Mouse (Mus musculus): ENCODE data around the gene Lpar1. TPM values are rescaled to one million over a fixed set of nuclear protein-coding genes. Genes with fewer than 3 reads are reported as not detected.

Gene Lpar1
- polyA plus RNA-seq, 1 experiment from 2014 or later: 3.6 TPM

GRCm38 (mm10) chr4:58506539-58507527, 46.9 kb downstream of the Lpar1 start:
- Histone ChIP-seq H3K27me3 (ENCODE audit: control insufficient read depth, insufficient read depth, low read depth, low read length) (no peaks in the 10 kb centered on the region), H3K9me3 (replicated peaks; ENCODE audit: control insufficient read depth, low read length) (no peaks in the 10 kb centered on the region), H3K27ac (ENCODE audit: low read length) (no peak overlapping the region), H3K4me1 (ENCODE audit: control insufficient read depth, low read depth, low read length) (no peaks in the 10 kb centered on the region), H3K4me3 (ENCODE audit: low read depth, low read length) (no peak overlapping the region), H3K4me2 (ENCODE audit: low read depth, low read length) (no peak overlapping the region), H3K36me3 (ENCODE audit: control insufficient read depth, insufficient read depth) (no peaks in the 10 kb centered on the region), H3K9ac (ENCODE audit: low read depth, low read length) (no peak overlapping the region)
- ATAC-seq (ENCODE audit: low read depth): no peak
- WGBS (ENCODE audit: insufficient replicate concordance): 65% methylated on average over 4 of the region's 4 CpGs

- 72% methylated on average over 2 of the region's 2 CpGs for WGBS (ENCODE audit: insufficient replicate concordance)
Observed at GRCm38 (mm10) chr4:58504250-58504649, 49.4 kb downstream of the Lpar1 start.

GRCm38 (mm10) chr4:58501012-58501777, 52.5 kb downstream of the Lpar1 start:
- WGBS (ENCODE audit: insufficient replicate concordance): 70% methylated on average over 21 of the region's 21 CpGs
- Histone ChIP-seq H3K9me3 (replicated peaks; ENCODE audit: control insufficient read depth, low read length) (no peaks in the 10 kb centered on the region), H3K4me3 (ENCODE audit: low read depth, low read length) (no peak overlapping the region), H3K27ac (ENCODE audit: low read length) (no peak overlapping the region), H3K4me2 (ENCODE audit: low read depth, low read length) (no peak overlapping the region), H3K36me3 (ENCODE audit: control insufficient read depth, insufficient read depth) (no peaks in the 10 kb centered on the region), H3K9ac (ENCODE audit: low read depth, low read length) (no peak overlapping the region), H3K27me3 (ENCODE audit: control insufficient read depth, insufficient read depth, low read depth, low read length) (no peaks in the 10 kb centered on the region), H3K4me1 (ENCODE audit: control insufficient read depth, low read depth, low read length) (no peaks in the 10 kb centered on the region)
- no peak for ATAC-seq (ENCODE audit: low read depth)

More at GRCm38 (mm10) chr4:58504250-58504649, 49.4 kb downstream of the Lpar1 start:
- Histone ChIP-seq H3K4me2 (ENCODE audit: low read depth, low read length) (no peak overlapping the region), H3K4me3 (ENCODE audit: low read depth, low read length) (no peak overlapping the region), H3K36me3 (ENCODE audit: control insufficient read depth, insufficient read depth) (no peaks in the 10 kb centered on the region), H3K27ac (ENCODE audit: low read length) (no peak overlapping the region), H3K9ac (ENCODE audit: low read depth, low read length) (no peak overlapping the region), H3K27me3 (ENCODE audit: control insufficient read depth, insufficient read depth, low read depth, low read length) (no peaks in the 10 kb centered on the region), H3K9me3 (replicated peaks; ENCODE audit: control insufficient read depth, low read length) (no peaks in the 10 kb centered on the region), H3K4me1 (ENCODE audit: control insufficient read depth, low read depth, low read length) (no peaks in the 10 kb centered on the region)
- ATAC-seq (ENCODE audit: low read depth): no peak

- 58% methylated on average over 3 of the region's 3 CpGs for WGBS (ENCODE audit: insufficient replicate concordance)
- no peaks in the 10 kb centered on the region for H3K27me3 ChIP-seq (ENCODE audit: control insufficient read depth, insufficient read depth, low read depth, low read length)
- H3K9me3 ChIP-seq (replicated peaks; ENCODE audit: control insufficient read depth, low read length): no peaks in the 10 kb centered on the region
- no peak overlapping the region for H3K4me2 ChIP-seq (ENCODE audit: low read depth, low read length)
- no peak overlapping the region for H3K27ac ChIP-seq (ENCODE audit: low read length)
- no peak overlapping the region for H3K9ac ChIP-seq (ENCODE audit: low read depth, low read length)
- H3K4me3 ChIP-seq (ENCODE audit: low read depth, low read length): no peak overlapping the region
- no peaks in the 10 kb centered on the region for H3K36me3 ChIP-seq (ENCODE audit: control insufficient read depth, insufficient read depth)
- no peaks in the 10 kb centered on the region for H3K4me1 ChIP-seq (ENCODE audit: control insufficient read depth, low read depth, low read length)
- no peak for ATAC-seq (ENCODE audit: low read depth)
Observed at GRCm38 (mm10) chr4:58499831-58500230, 53.9 kb downstream of the Lpar1 start.

GRCm38 (mm10) chr4:58499241-58499640, 54.5 kb downstream of the Lpar1 start:
- H3K36me3 ChIP-seq (ENCODE audit: control insufficient read depth, insufficient read depth): no peaks in the 10 kb centered on the region
- H3K27ac ChIP-seq (ENCODE audit: low read length): no peak overlapping the region

GRCm38 (mm10) chr4:58498734-58499133, 55.0 kb downstream of the Lpar1 start:
- H3K27ac ChIP-seq (ENCODE audit: low read length): no peak overlapping the region
- no peaks in the 10 kb centered on the region for H3K36me3 ChIP-seq (ENCODE audit: control insufficient read depth, insufficient read depth)
- H3K9me3 ChIP-seq (replicated peaks; ENCODE audit: control insufficient read depth, low read length): no peaks in the 10 kb centered on the region
- H3K9ac ChIP-seq (ENCODE audit: low read depth, low read length): no peak overlapping the region
- no peak for ATAC-seq (ENCODE audit: low read depth)
- no peaks in the 10 kb centered on the region for H3K27me3 ChIP-seq (ENCODE audit: control insufficient read depth, insufficient read depth, low read depth, low read length)
- WGBS (ENCODE audit: insufficient replicate concordance): 51% methylated on average over 6 of the region's 6 CpGs
- H3K4me1 ChIP-seq (ENCODE audit: control insufficient read depth, low read depth, low read length): no peaks in the 10 kb centered on the region
- H3K4me2 ChIP-seq (ENCODE audit: low read depth, low read length): no peak overlapping the region
- no peak overlapping the region for H3K4me3 ChIP-seq (ENCODE audit: low read depth, low read length)

More at GRCm38 (mm10) chr4:58499241-58499640, 54.5 kb downstream of the Lpar1 start:
- WGBS (ENCODE audit: insufficient replicate concordance): 61% methylated on average over 3 of the region's 3 CpGs
- no peak for ATAC-seq (ENCODE audit: low read depth)
- Histone ChIP-seq H3K4me3 (ENCODE audit: low read depth, low read length) (no peak overlapping the region), H3K27me3 (ENCODE audit: control insufficient read depth, insufficient read depth, low read depth, low read length) (no peaks in the 10 kb centered on the region), H3K9ac (ENCODE audit: low read depth, low read length) (no peak overlapping the region), H3K9me3 (replicated peaks; ENCODE audit: control insufficient read depth, low read length) (no peaks in the 10 kb centered on the region), H3K4me2 (ENCODE audit: low read depth, low read length) (no peak overlapping the region), H3K4me1 (ENCODE audit: control insufficient read depth, low read depth, low read length) (no peaks in the 10 kb centered on the region)

- H3K9ac ChIP-seq (ENCODE audit: low read depth, low read length): no peak overlapping the region
- no peak overlapping the region for H3K27ac ChIP-seq (ENCODE audit: low read length)
- H3K4me3 ChIP-seq (ENCODE audit: low read depth, low read length): no peak overlapping the region
- no peaks in the 10 kb centered on the region for H3K4me1 ChIP-seq (ENCODE audit: control insufficient read depth, low read depth, low read length)
- no peaks in the 10 kb centered on the region for H3K27me3 ChIP-seq (ENCODE audit: control insufficient read depth, insufficient read depth, low read depth, low read length)
- no peaks in the 10 kb centered on the region for H3K36me3 ChIP-seq (ENCODE audit: control insufficient read depth, insufficient read depth)
- WGBS (ENCODE audit: insufficient replicate concordance): 69% methylated on average over 4 of the region's 4 CpGs
- H3K9me3 ChIP-seq (replicated peaks; ENCODE audit: control insufficient read depth, low read length): no peaks in the 10 kb centered on the region
- ATAC-seq (ENCODE audit: low read depth): no peak
- H3K4me2 ChIP-seq (ENCODE audit: low read depth, low read length): no peak overlapping the region
Observed at GRCm38 (mm10) chr4:58497284-58497683, 56.4 kb downstream of the Lpar1 start.

GRCm38 (mm10) chr4:58496743-58497142, 57.0 kb downstream of the Lpar1 start:
- Histone ChIP-seq H3K4me1 (ENCODE audit: control insufficient read depth, low read depth, low read length) (no peaks in the 10 kb centered on the region), H3K27ac (ENCODE audit: low read length) (no peak overlapping the region), H3K9ac (ENCODE audit: low read depth, low read length) (no peak overlapping the region), H3K9me3 (replicated peaks; ENCODE audit: control insufficient read depth, low read length) (no peaks in the 10 kb centered on the region), H3K4me3 (ENCODE audit: low read depth, low read length) (no peak overlapping the region), H3K36me3 (ENCODE audit: control insufficient read depth, insufficient read depth) (no peaks in the 10 kb centered on the region), H3K4me2 (ENCODE audit: low read depth, low read length) (no peak overlapping the region), H3K27me3 (ENCODE audit: control insufficient read depth, insufficient read depth, low read depth, low read length) (no peaks in the 10 kb centered on the region)
- no peak for ATAC-seq (ENCODE audit: low read depth)
- 64% methylated on average over 8 of the region's 8 CpGs for WGBS (ENCODE audit: insufficient replicate concordance)

- Histone ChIP-seq H3K4me2 (ENCODE audit: low read depth, low read length) (no peak overlapping the region), H3K4me3 (ENCODE audit: low read depth, low read length) (no peak overlapping the region), H3K9ac (ENCODE audit: low read depth, low read length) (no peak overlapping the region), H3K4me1 (ENCODE audit: control insufficient read depth, low read depth, low read length) (no peaks in the 10 kb centered on the region), H3K9me3 (replicated peaks; ENCODE audit: control insufficient read depth, low read length) (no peaks in the 10 kb centered on the region), H3K27me3 (ENCODE audit: control insufficient read depth, insufficient read depth, low read depth, low read length) (no peaks in the 10 kb centered on the region), H3K27ac (ENCODE audit: low read length) (no peak overlapping the region), H3K36me3 (ENCODE audit: control insufficient read depth, insufficient read depth) (no peaks in the 10 kb centered on the region)
- ATAC-seq (ENCODE audit: low read depth): no peak
- 69% methylated on average over 3 of the region's 3 CpGs for WGBS (ENCODE audit: insufficient replicate concordance)
Observed at GRCm38 (mm10) chr4:58491742-58492141, 62.0 kb downstream of the Lpar1 start.

Data from liver, embryonic 16.5 days (tissue).